Mouse (Mus musculus) thymus, postnatal 0 days (tissue): ENCODE results near the gene Tmem255a. TPM values are rescaled to one million over a fixed set of nuclear protein-coding genes. Genes with fewer than 3 reads are reported as not detected.
A peak's percentile ranks its signal among the peaks of the same experiment; 100 is the strongest.

ENCODE experiments used
- DNase-seq: peaks from one replicate; pipeline ENCODE4 v3.0.0-alpha.2; 2015; ENCODE audit warnings: low spot score
- polyA plus RNA-seq: library from polyadenylated mRNA; unstranded; fragments of >200 nt; fragmentation: Nextera tagmentation; extraction: Ambion mirVana; gene quantifications from 2 replicates; pipeline ENCODE4 v1.2.1, GENCODE M21; 2015

Gene Tmem255a
- 8.4 and 8.8 TPM in 2 replicates for polyA plus RNA-seq

GRCm38 (mm10) chrX:38251851-38252571 is at the start of gene Tmem255a:
Gene Tmem255a, minus strand, starts transcription at chrX:38252439.
- DNase-seq, result no peak

- DNase-seq, result no peak
These were observed 7.4 kb upstream of the Tmem255a start for GRCm38 (mm10) chrX:38259610-38260009.

DNA sequence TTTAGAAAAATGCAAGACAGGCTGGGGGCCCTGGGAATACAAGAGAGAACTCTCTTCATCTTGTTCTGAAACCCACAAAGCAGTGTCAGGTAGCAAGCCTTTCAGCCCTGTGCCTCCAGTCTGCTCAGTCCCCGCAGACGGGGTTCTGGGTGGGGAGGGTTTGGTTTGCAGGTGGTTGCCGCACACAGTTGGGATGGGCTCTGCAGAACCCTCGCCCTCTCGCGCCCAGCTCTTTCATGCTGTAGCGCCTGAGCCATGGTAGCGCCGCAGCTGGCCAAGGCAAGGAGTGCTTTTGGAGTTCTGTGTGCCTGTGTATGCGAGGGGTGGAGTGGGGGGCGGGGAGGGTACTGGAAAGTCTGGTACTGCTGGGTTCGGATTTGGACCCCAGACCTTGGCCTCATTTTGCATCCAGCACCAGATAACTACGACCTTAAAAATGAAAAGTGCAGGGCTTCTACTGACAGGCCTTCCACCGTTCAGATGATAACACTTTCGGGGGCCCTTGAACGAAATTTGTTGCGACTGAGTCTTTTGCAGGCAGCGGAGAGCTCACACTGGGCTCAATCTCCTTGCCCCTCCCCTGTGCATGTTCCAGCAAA is 1.8 kb downstream of the Tmem255a start:
- DNase-seq, result no peak

- peak; percentile 23 for DNase-seq
These were observed 2.4 kb downstream of the Tmem255a start for GRCm38 (mm10) chrX:38249640-38250351.

GRCm38 (mm10) chrX:38247601-38248000 is 4.6 kb downstream of the Tmem255a start:
- no peak for DNase-seq

DNA sequence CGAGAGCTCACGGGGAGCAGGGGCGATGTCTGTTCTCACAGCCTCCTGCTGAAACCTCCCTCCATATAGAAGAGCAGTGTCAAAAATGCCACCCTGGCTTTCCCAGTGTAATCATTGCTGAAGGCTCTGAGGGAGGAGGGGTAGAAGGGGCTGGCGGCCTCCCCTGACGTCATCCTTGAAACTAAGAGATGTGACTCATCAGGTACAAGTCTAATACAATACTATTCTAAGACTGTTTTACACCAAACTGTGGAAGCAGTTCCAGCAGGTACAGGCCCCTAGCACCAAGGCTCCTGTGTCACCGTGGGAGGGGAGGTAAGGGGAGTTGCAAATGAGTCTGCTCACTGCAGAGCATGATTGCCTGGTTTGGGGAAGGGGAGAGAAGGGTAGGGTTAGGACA is 5.1 kb downstream of the Tmem255a start:
- no peak for DNase-seq

DNA sequence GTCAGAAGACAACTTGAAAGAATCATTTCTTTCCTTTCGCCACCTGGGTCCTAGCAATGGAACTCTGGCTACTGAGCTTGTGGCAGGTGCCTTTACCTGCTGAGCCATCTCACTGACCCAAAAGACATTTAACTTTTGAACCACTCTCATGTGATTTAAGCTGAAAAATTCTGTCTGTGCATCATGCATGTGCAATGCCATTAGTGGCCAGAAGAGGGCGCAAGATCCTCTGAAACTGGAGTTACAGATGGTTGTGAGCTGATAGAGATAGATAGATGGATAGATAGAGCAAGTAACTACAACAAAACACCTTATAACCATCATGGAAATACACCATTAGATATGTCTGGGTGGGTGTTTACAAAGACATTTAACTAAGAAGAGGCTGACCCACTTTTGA is 14.5 kb downstream of the Tmem255a start:
- DNase-seq, result peak; percentile 18

DNA sequence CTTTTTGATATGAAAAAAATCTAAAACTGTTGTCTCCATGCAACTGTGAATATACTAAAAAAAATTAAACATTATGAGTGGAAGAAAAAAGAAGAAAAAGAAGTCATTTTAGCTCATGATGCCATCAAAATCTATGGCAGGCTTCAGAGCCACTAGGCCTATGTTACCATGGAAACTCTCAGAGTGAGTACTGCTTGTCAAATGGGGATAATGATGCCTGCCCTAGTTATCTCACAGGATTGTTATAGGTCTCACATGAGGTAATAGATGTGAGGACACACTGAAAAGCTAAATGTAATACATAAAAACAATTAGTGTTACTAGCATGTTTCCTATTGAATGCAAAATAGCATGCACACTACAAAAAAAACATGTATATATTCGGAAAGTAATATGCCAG is 22.4 kb downstream of the Tmem255a start:
- DNase-seq, result no peak

- no peak for DNase-seq
These were observed 29.5 kb downstream of the Tmem255a start for GRCm38 (mm10) chrX:38222757-38223156.

GRCm38 (mm10) chrX:38217676-38217991 is 34.6 kb downstream of the Tmem255a start:
- no peak for DNase-seq

DNA sequence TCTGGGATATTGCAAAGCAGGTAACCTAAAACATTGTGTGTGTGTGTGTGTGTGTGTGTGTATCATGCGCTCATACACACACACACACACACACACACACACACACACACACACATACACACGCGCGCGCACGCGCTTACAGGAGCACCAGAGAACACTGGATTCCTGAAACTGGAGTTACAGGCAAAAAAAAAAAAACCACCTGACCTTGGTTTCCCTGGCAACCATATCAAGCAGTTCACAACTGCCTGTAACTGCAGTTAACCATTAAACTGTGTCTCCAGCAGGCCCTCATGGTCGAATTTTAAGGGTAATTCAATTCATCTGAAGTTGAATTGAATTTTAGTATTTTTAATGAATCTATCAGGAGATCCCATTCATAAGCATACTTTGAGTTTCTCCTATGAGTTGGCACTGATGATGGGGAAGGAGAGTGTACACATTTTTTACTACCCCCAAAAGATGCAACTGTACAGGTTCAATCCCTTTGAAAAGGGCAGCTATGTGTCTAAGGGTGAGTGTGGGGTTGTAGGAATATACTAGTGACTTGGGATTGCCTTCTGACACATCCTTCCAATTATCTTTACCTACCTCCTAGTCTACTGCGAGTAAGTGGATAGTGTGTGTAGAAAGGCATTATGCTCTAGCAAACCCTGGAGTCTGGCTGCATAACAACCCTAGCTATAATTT is 35.1 kb downstream of the Tmem255a start:
- DNase-seq, result no peak

DNA sequence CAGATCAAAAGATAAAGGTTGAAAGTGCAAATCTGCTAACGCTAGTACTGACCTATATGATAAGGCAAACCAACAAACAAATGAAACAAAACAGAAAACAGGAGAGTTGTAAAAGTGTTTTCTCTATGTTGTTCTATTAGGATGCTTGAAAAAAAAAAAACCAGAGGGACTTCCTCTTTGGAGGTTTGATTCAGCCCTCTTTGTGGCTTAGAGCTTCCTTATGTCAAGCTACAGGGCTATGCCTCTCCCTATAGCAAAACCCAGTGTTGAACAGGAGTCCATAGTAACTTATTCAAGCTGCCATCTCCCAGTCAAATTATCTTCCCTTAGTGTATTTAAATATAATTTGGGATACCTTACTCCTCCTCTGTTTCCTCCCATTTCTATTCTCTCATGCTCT is 44.8 kb downstream of the Tmem255a start:
- DNase-seq, result no peak

- no peak for DNase-seq
These were observed 50.4 kb downstream of the Tmem255a start for GRCm38 (mm10) chrX:38201816-38202215.

DNA sequence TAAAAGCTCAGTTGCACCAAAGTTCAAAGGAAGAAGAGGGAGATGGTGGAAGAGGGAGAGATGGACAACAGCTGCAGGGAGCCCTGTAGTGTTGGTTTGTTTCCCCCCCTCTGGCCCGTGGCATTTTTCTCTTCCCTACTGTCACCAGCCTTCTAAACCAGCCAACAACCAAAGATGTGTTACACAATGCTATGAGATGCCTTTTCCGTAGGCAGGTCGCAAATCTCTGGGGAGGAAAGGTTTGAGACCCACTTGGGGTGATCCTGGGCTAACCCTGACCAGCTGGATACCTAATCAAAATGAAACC is 61.8 kb downstream of the Tmem255a start:
- no peak for DNase-seq

GRCm38 (mm10) chrX:38189552-38190457 is 62.4 kb downstream of the Tmem255a start, which contains the start of gene Zbtb33:
Gene Zbtb33, plus strand, starts transcription at chrX:38189793.
- DNase-seq, result peak; percentile 88

- no peak for DNase-seq
These were observed 66.7 kb downstream of the Tmem255a start for GRCm38 (mm10) chrX:38185520-38185919.

DNA sequence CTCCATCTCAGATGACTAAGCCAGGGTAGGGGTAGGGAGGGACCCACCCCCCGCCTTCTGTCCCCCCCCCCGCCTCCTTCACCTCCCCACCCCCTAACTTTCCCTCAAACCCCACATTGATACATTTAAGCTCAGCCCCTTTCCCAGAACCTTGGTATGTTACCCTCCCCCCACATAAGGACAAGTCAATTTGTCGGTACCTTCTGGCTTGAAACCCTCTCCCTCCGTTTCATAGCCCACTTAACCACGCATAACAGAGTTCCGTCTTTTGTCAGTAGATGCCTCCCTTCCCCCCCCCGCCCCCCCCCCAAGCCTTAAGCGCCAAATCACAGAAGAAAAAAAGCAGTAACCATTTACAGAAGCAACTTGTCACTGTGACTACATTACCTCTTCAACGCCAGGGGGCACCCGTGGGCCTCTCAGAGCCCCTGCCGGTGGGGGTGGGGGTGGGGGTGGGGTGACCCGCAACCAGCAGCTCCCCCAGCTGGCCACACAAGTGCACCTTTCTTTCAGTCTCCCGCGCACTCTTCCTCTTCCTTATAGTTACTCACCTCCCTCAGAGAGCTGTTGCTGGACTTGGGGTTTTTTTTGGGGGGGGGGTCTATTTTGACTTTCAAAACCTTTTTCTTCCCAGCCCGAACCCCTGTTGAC is 70.5 kb downstream of the Tmem255a start:
- peak; percentile 77 for DNase-seq

GRCm38 (mm10) chrX:38180656-38181607 is 71.3 kb downstream of the Tmem255a start:
- DNase-seq, result peak; percentile 7

GRCm38 (mm10) chrX:38179891-38180310 is 72.3 kb downstream of the Tmem255a start:
- peak; percentile 16 for DNase-seq
